Mouse (Mus musculus) embryonic facial prominence, embryonic 11.5 days (tissue): ENCODE measurements around the gene Mvb12b. TPM values are rescaled to one million over a fixed set of nuclear protein-coding genes. Genes with fewer than 3 reads are reported as not detected.

Source experiments
- ATAC-seq: fragments of 200-750 bp; cut with Nextera tagmentation; replicated peaks from 2 replicates; pipeline ENCODE4 v1.8.0; 2017; ENCODE audit warnings: low read depth; ENCODE audit not compliant: insufficient number of reproducible peaks, low FRiP score, low TSS enrichment
- DNase-seq: peaks from one replicate; pipeline ENCODE4 v3.0.0-alpha.2; 2015; ENCODE audit warnings: low spot score
- H3K27ac ChIP-seq: fragments of 300-500 bp; sonication (generic); replicated peaks from 2 replicates; pipeline ENCODE4 v1.5.1; 2014; ENCODE audit warnings: mild to moderate bottlenecking, low read depth, low read length, control low read depth
- H3K27me3 ChIP-seq: fragments of 300-500 bp; sonication (generic); 2 replicates; pipeline ENCODE4 v1.6.1; 2014; ENCODE audit warnings: mild to moderate bottlenecking, low read length, moderate library complexity, mixed read lengths; ENCODE audit not compliant: control insufficient read depth, insufficient read depth
- H3K36me3 ChIP-seq: fragments of 300-500 bp; sonication (generic); replicated peaks from 2 replicates; pipeline ENCODE4 v1.6.1; 2014; ENCODE audit warnings: low read depth, mild to moderate bottlenecking, low read length, moderate library complexity, mixed read lengths; ENCODE audit not compliant: control insufficient read depth, insufficient read depth
- H3K4me1 ChIP-seq: fragments of 300-500 bp; sonication (generic); 2 replicates; pipeline ENCODE4 v1.6.1; 2014; ENCODE audit warnings: low read length, mixed read lengths; ENCODE audit not compliant: control insufficient read depth, insufficient read depth
- H3K4me2 ChIP-seq: fragments of 300-500 bp; sonication (generic); 2 replicates; pipeline ENCODE4 v1.6.1; 2014; ENCODE audit warnings: low read depth, mild to moderate bottlenecking, control low read depth, low read length, moderate library complexity
- H3K4me3 ChIP-seq: fragments of 300-500 bp; sonication (generic); 2 replicates; pipeline ENCODE4 v1.5.1; 2014; ENCODE audit warnings: low read depth, low read length, control low read depth
- H3K9ac ChIP-seq: fragments of 300-500 bp; sonication (generic); replicated peaks from 2 replicates; pipeline ENCODE4 v1.6.1; 2014; ENCODE audit warnings: mild to moderate bottlenecking, control low read depth, low read length
- H3K9me3 ChIP-seq: fragments of 300-500 bp; sonication (generic); replicated peaks from 2 replicates; pipeline ENCODE4 v1.6.1; 2016; ENCODE audit warnings: mild to moderate bottlenecking, low read length, inconsistent platforms, mixed read lengths; ENCODE audit not compliant: control insufficient read depth
- WGBS: fragments of 180-500 bp; shearing (Covaris S2); extraction: QIAGEN DNeasy Blood & Tissue Kit; methylation state at CpG from one replicate; pipeline ENCODE4 v1.1.7; 2014; 5-methylcytosine and 5-hydroxymethylcytosine counted together
- polyA plus RNA-seq: library from polyadenylated mRNA; unstranded; fragments of >200 nt; fragmentation: Nextera tagmentation; extraction: Ambion mirVana; gene quantifications from 2 replicates; pipeline ENCODE4 v1.2.1, GENCODE M21; 2014

Mvb12b gene
- polyA plus RNA-seq, 1 experiment from 2014 or later = 23.3 TPM

GRCm38 (mm10) chr2:33884623-33885263 is 3.0 kb downstream of the Mvb12b start:
- H3K27me3 ChIP-seq = no peaks in the 10 kb centered on the region
- no peak overlapping the region for H3K27ac ChIP-seq
- no peak overlapping the region for H3K4me3 ChIP-seq
- H3K36me3 ChIP-seq = no peaks in the 10 kb centered on the region
- H3K4me2 ChIP-seq = no peak overlapping the region
- H3K4me1 ChIP-seq = no peaks in the 10 kb centered on the region
- H3K9me3 ChIP-seq = no peaks in the 10 kb centered on the region
- DNase-seq (no peak), ATAC-seq (no peak)
- H3K9ac ChIP-seq = no peak overlapping the region
- WGBS = 89% methylated on average over 7 of the region's 7 CpGs

GRCm38 (mm10) chr2:33879223-33879622 is 8.5 kb downstream of the Mvb12b start:
- no peak for DNase-seq
- H3K27ac ChIP-seq = no peak overlapping the region
- WGBS = 74% methylated on average over 2 of the region's 2 CpGs

GRCm38 (mm10) chr2:33878437-33878836 is 9.3 kb downstream of the Mvb12b start:
- H3K9me3 ChIP-seq = no peaks in the 10 kb centered on the region
- no peak overlapping the region for H3K4me2 ChIP-seq
- no peaks in the 10 kb centered on the region for H3K36me3 ChIP-seq
- ATAC-seq (no peak; the same call in 1 of the 2 replicates), DNase-seq (peak; percentile 56)
- H3K4me1 ChIP-seq = peaks cover 3% of the 10 kb centered on the region
- no peak overlapping the region for H3K4me3 ChIP-seq
- H3K27ac ChIP-seq = peak overlapping the region; percentile 10; the same call in 1 of the 2 replicates
- H3K9ac ChIP-seq = peak overlapping the region; percentile 7; the same call in 1 of the 2 replicates
- H3K27me3 ChIP-seq = no peaks in the 10 kb centered on the region
- WGBS = 29% methylated on average over 11 of the region's 11 CpGs

More at GRCm38 (mm10) chr2:33879223-33879622, 8.5 kb downstream of the Mvb12b start:
- no peak overlapping the region for H3K4me2 ChIP-seq
- H3K36me3 ChIP-seq = no peaks in the 10 kb centered on the region
- ATAC-seq = no peak
- H3K9me3 ChIP-seq = no peaks in the 10 kb centered on the region
- H3K27me3 ChIP-seq = no peaks in the 10 kb centered on the region
- H3K4me1 ChIP-seq = peaks cover 3% of the 10 kb centered on the region
- H3K9ac ChIP-seq = no peak overlapping the region
- H3K4me3 ChIP-seq = no peak overlapping the region

- no peaks in the 10 kb centered on the region for H3K9me3 ChIP-seq
- no peak overlapping the region for H3K9ac ChIP-seq
- no peaks in the 10 kb centered on the region for H3K27me3 ChIP-seq
- H3K4me1 ChIP-seq = peaks cover 3% of the 10 kb centered on the region
- ATAC-seq = no peak
- no peak overlapping the region for H3K4me2 ChIP-seq
- 79% methylated on average over 6 of the region's 6 CpGs for WGBS
- H3K27ac ChIP-seq = peak overlapping the region; percentile 10; the same call in 1 of the 2 replicates
- H3K4me3 ChIP-seq = no peak overlapping the region
- no peak for DNase-seq
- H3K36me3 ChIP-seq = no peaks in the 10 kb centered on the region
These were observed 9.9 kb downstream of the Mvb12b start for GRCm38 (mm10) chr2:33877663-33878360.

- Histone ChIP-seq H3K36me3 (no peaks in the 10 kb centered on the region; the same call in 1 of the 2 replicates), H3K27ac (peak overlapping the region; percentile 94), H3K27me3 (no peaks in the 10 kb centered on the region), H3K4me3 (no peak overlapping the region), H3K4me1 (peaks cover 3% of the 10 kb centered on the region), H3K9ac (peak overlapping the region; percentile 58), H3K9me3 (no peaks in the 10 kb centered on the region), H3K4me2 (no peak overlapping the region)
- 10% methylated on average over 25 of the region's 25 CpGs for WGBS
- ATAC-seq (peak; percentile 85), DNase-seq (peak; percentile 85)
These were observed 11.0 kb downstream of the Mvb12b start for GRCm38 (mm10) chr2:33876529-33877290.

GRCm38 (mm10) chr2:33875594-33875993 is 12.2 kb downstream of the Mvb12b start:
- no peak for ATAC-seq
- Histone ChIP-seq H3K27ac (0 out of 2 replicates have a peak overlapping the region, but pooled peaks have one; percentile 49), H3K9ac (no peak overlapping the region), H3K4me3 (no peak overlapping the region), H3K4me2 (no peak overlapping the region), H3K36me3 (no peaks in the 10 kb centered on the region; the same call in 1 of the 2 replicates), H3K9me3 (no peaks in the 10 kb centered on the region), H3K27me3 (no peaks in the 10 kb centered on the region), H3K4me1 (peaks cover 3% of the 10 kb centered on the region)
- no peak for DNase-seq
- WGBS = 67% methylated on average over 12 of the region's 12 CpGs

GRCm38 (mm10) chr2:33874856-33875576 is 12.7 kb downstream of the Mvb12b start:
- no peaks in the 10 kb centered on the region; the same call in 1 of the 2 replicates for H3K36me3 ChIP-seq
- H3K4me1 ChIP-seq = peaks cover 3% of the 10 kb centered on the region
- H3K27ac ChIP-seq = no peak overlapping the region
- H3K4me2 ChIP-seq = no peak overlapping the region
- H3K9ac ChIP-seq = no peak overlapping the region
- no peaks in the 10 kb centered on the region for H3K27me3 ChIP-seq
- ATAC-seq = no peak
- no peak for DNase-seq
- WGBS = 77% methylated on average over 10 of the region's 10 CpGs
- H3K9me3 ChIP-seq = no peaks in the 10 kb centered on the region
- H3K4me3 ChIP-seq = no peak overlapping the region
